Mouse (Mus musculus) lung, postnatal 0 days (tissue): ENCODE measurements around the gene Cd163. TPM values are rescaled to one million over a fixed set of nuclear protein-coding genes. Genes with fewer than 3 reads are reported as not detected.

ENCODE experiments used
- ATAC-seq: fragments of 200-750 bp; cut with Nextera tagmentation; 2 replicates; pipeline ENCODE4 v1.8.0; 2017; ENCODE audit warnings: moderate library complexity
- DNase-seq: peaks from one replicate; pipeline ENCODE4 v3.0.0-alpha.2; 2016; ENCODE audit warnings: low spot score
- H3K27ac ChIP-seq: fragments of 300-500 bp; sonication (generic); 2 replicates; pipeline ENCODE4 v1.5.1; 2014; ENCODE audit warnings: antibody characterized with exemption, mild to moderate bottlenecking, low read length, mixed read lengths
- H3K27me3 ChIP-seq: fragments of 300-500 bp; sonication (generic); replicated peaks from 2 replicates; pipeline ENCODE4 v1.6.1; 2014; ENCODE audit warnings: low read length, mixed read lengths; ENCODE audit not compliant: insufficient read depth
- H3K36me3 ChIP-seq: fragments of 300-500 bp; sonication (generic); 2 replicates; pipeline ENCODE4 v1.6.1; 2014; ENCODE audit warnings: low read length, mixed read lengths; ENCODE audit not compliant: insufficient read depth
- H3K4me1 ChIP-seq: fragments of 300-500 bp; sonication (generic); 2 replicates; pipeline ENCODE4 v1.6.1; 2014; ENCODE audit warnings: antibody characterized with exemption, low read depth, low read length, mixed read lengths; ENCODE audit not compliant: insufficient read depth
- H3K4me2 ChIP-seq: fragments of 300-500 bp; sonication (generic); replicated peaks from 2 replicates; pipeline ENCODE4 v1.6.1; 2014; ENCODE audit warnings: low read depth, mild to moderate bottlenecking, low read length, moderate library complexity, mixed read lengths
- H3K4me3 ChIP-seq: fragments of 300-500 bp; sonication (generic); 2 replicates; pipeline ENCODE4 v1.5.1; 2014; ENCODE audit warnings: low read depth, low read length
- H3K9ac ChIP-seq: fragments of 300-500 bp; sonication (generic); replicated peaks from 2 replicates; pipeline ENCODE4 v1.6.1; 2014; ENCODE audit warnings: low read depth, mild to moderate bottlenecking
- H3K9me3 ChIP-seq: fragments of 300-500 bp; sonication (generic); 2 replicates; pipeline ENCODE4 v1.6.1; 2016; ENCODE audit warnings: low read length, mixed read lengths
- CTCF ChIP-seq: IDR thresholded peaks from 2 replicates; pipeline ENCODE4 v1.5.1; 2016; ENCODE audit warnings: antibody characterized with exemption, mild to moderate bottlenecking
- EP300 ChIP-seq: IDR thresholded peaks from 2 replicates; pipeline ENCODE4 v1.6.1; 2016; ENCODE audit warnings: antibody characterized with exemption, mild to moderate bottlenecking, control low read depth
- WGBS: fragments of 180-500 bp; shearing (Covaris S2); extraction: QIAGEN DNeasy Blood & Tissue Kit; methylation state at CpG from one replicate; pipeline ENCODE4 v1.1.7; 2014; 5-methylcytosine and 5-hydroxymethylcytosine counted together
- polyA plus RNA-seq: library from polyadenylated mRNA; unstranded; fragments of >200 nt; fragmentation: Nextera tagmentation; extraction: Ambion mirVana; gene quantifications from 2 replicates; pipeline ENCODE4 v1.2.1, GENCODE M21; 2015

Gene Cd163
- polyA plus RNA-seq, 1 experiment from 2014 or later: 0.78 TPM

GRCm38 (mm10) chr6:124358953-124359352 is 54.5 kb downstream of the Cd163 start:
- Histone ChIP-seq H3K9ac (no peak overlapping the region), H3K4me3 (no peak overlapping the region), H3K36me3 (no peaks in the 10 kb centered on the region), H3K27ac (no peak overlapping the region), H3K9me3 (no peaks in the 10 kb centered on the region), H3K4me1 (no peaks in the 10 kb centered on the region), H3K27me3 (no peaks in the 10 kb centered on the region), H3K4me2 (no peak overlapping the region)
- ATAC-seq (no peak), DNase-seq (no peak)
- TF ChIP-seq CTCF (no peak), EP300 (no peak)
- WGBS: 76% methylated on average over 6 of the region's 6 CpGs

DNA sequence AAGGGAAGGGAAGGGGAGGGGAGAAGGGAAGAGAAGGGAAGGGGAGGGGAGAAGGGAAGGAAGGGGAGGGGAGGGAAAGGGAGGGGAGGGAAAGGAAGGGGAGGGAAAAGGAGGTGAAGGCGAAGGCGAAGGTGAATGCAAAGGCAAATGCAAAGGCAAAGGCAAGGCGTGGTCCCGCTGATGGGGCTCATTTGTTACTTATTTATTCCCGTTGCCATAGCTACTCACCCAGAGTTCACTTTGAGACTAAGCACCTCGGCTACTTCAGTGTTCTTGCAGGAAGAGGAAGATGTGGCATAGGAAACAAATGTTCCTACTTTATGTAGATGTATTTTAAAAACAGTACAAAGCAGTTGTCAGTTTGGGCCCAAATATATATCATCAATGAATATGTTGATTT is 56.1 kb downstream of the Cd163 start:
- no peaks in the 10 kb centered on the region for H3K27me3 ChIP-seq
- no peaks in the 10 kb centered on the region for H3K9me3 ChIP-seq
- TF ChIP-seq EP300 (no peak), CTCF (no peak)
- 49% methylated on average over 6 of the region's 6 CpGs for whole genome bisulfite sequencing
- no peaks in the 10 kb centered on the region for H3K4me1 ChIP-seq
- no peak overlapping the region for H3K4me3 ChIP-seq
- DNase-seq: no peak
- no peak overlapping the region for H3K9ac ChIP-seq
- ATAC-seq: no peak
- no peak overlapping the region for H3K27ac ChIP-seq
- H3K4me2 ChIP-seq: no peak overlapping the region
- H3K36me3 ChIP-seq: no peaks in the 10 kb centered on the region

GRCm38 (mm10) chr6:124364328-124364727 is 59.9 kb downstream of the Cd163 start:
- TF ChIP-seq CTCF (no peak), EP300 (no peak)
- Histone ChIP-seq H3K9ac (no peak overlapping the region), H3K4me1 (no peaks in the 10 kb centered on the region), H3K4me3 (no peak overlapping the region), H3K27ac (no peak overlapping the region), H3K36me3 (no peaks in the 10 kb centered on the region), H3K4me2 (no peak overlapping the region), H3K9me3 (no peaks in the 10 kb centered on the region), H3K27me3 (no peaks in the 10 kb centered on the region)
- WGBS: 48% methylated on average over 5 of the region's 5 CpGs
- DNase-seq (no peak), ATAC-seq (no peak)

GRCm38 (mm10) chr6:124373584-124374206 is 69.2 kb downstream of the Cd163 start:
- H3K36me3 ChIP-seq: no peaks in the 10 kb centered on the region
- H3K4me1 ChIP-seq: no peaks in the 10 kb centered on the region
- H3K27me3 ChIP-seq: no peaks in the 10 kb centered on the region
- H3K4me3 ChIP-seq: no peak overlapping the region
- H3K9me3 ChIP-seq: no peaks in the 10 kb centered on the region
- H3K27ac ChIP-seq: no peak overlapping the region
- H3K4me2 ChIP-seq: no peak overlapping the region
- ATAC-seq (no peak), DNase-seq (no peak)
- no peak for TF ChIP-seq EP300
- WGBS: 76% methylated on average over 6 of the region's 6 CpGs
- H3K9ac ChIP-seq: no peak overlapping the region

DNA sequence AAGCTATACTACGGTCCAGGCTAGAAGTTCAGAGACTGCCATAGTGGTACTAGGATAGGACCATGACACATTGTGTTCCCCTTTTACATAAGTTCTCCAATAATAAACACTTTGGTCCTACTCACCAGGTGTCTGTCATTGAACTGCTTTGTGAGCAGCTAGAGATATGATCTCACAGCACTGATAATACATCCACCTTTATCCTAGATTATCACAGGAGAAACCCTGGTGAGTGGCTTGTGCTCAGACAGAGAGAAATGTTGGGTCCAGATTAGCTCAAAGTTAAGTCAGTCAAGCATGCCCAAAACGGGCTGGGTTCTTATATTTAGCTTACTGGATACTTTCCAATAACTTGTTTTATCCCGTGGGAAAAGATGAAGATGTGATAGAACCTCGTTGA is 70.2 kb downstream of the Cd163 start:
- Histone ChIP-seq H3K4me1 (no peaks in the 10 kb centered on the region), H3K27me3 (no peaks in the 10 kb centered on the region), H3K4me3 (no peak overlapping the region), H3K4me2 (no peak overlapping the region), H3K27ac (no peak overlapping the region), H3K9ac (no peak overlapping the region), H3K36me3 (no peaks in the 10 kb centered on the region), H3K9me3 (no peaks in the 10 kb centered on the region)
- no peak for DNase-seq
- TF ChIP-seq EP300 (no peak), CTCF (no peak)
- 64% methylated on average over 4 of the region's 4 CpGs for WGBS
- no peak for ATAC-seq

DNA sequence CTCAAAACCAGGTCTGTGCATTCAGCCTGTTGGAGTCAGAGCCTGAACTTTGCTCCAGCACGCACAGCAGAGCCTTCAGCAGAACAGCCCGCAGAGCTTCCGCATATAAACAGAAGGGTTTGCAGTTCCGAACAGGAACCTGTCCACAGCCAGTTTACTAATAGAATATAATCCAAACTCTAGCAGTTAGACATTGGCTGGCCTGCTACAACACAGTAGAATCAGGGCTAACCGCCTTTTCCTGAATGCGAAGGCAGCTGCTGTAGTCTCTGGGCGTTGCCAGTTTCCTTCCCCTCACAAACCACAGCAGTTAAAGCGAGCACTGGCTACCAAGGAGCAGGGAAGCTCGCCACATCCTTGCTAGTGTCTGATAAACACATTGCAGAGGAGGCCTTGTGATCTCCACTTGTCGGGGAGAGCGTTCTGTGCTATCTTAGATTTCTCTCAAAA is 71.0 kb downstream of the Cd163 start:
- DNase-seq (peak; percentile 52), ATAC-seq (peak; percentile 67)
- Histone ChIP-seq H3K36me3 (no peaks in the 10 kb centered on the region), H3K4me1 (no peaks in the 10 kb centered on the region), H3K9ac (no peak overlapping the region), H3K27ac (no peak overlapping the region), H3K9me3 (no peaks in the 10 kb centered on the region), H3K4me3 (no peak overlapping the region), H3K4me2 (no peak overlapping the region), H3K27me3 (no peaks in the 10 kb centered on the region)
- WGBS: 69% methylated on average over 11 of the region's 11 CpGs
- TF ChIP-seq EP300 (no peak), CTCF (no peak)

- TF ChIP-seq CTCF: no peak
- no peak for TF ChIP-seq EP300
Measured at GRCm38 (mm10) chr6:124376311-124376710, 71.9 kb downstream of the Cd163 start.

More at GRCm38 (mm10) chr6:124376311-124376710, 71.9 kb downstream of the Cd163 start:
- no peak overlapping the region for H3K4me2 ChIP-seq
- no peak overlapping the region for H3K9ac ChIP-seq
- H3K4me3 ChIP-seq: no peak overlapping the region
- no peaks in the 10 kb centered on the region for H3K4me1 ChIP-seq
- H3K36me3 ChIP-seq: no peaks in the 10 kb centered on the region
- no peaks in the 10 kb centered on the region for H3K27me3 ChIP-seq
- ATAC-seq: no peak
- DNase-seq: no peak
- H3K27ac ChIP-seq: no peak overlapping the region
- 63% methylated on average over 5 of the region's 5 CpGs for WGBS
- no peaks in the 10 kb centered on the region for H3K9me3 ChIP-seq
